Mouse (Mus musculus) bone marrow macrophage, adult 2 months (primary cell): Measurements from ENCODE around the gene Tenm3.

ENCODE experiments used
- CTCF ChIP-seq: IDR thresholded peaks from 2 replicates; pipeline ENCODE4 v1.5.1; 2012; ENCODE audit warnings: low read depth, mild to moderate bottlenecking, low read length, moderate library complexity
- POLR2A ChIP-seq: IDR thresholded peaks from 2 replicates; pipeline ENCODE4 v1.6.1; 2012; ENCODE audit warnings: mild to moderate bottlenecking, low read depth, low read length, borderline replicate concordance

GRCm38 (mm10) chr8:48275066-48275465 lies 568.7 kb downstream of the Tenm3 start:
- no peak for TF ChIP-seq CTCF
- no peak for TF ChIP-seq POLR2A
